Mouse (Mus musculus): ENCODE results near the gene Vps37c. TPM values are rescaled to one million over a fixed set of nuclear protein-coding genes. Genes with fewer than 3 reads are reported as not detected.

Vps37c gene
- total RNA-seq, 2 experiments from 2014 or later: 14.7 to 17.6 TPM

DNA sequence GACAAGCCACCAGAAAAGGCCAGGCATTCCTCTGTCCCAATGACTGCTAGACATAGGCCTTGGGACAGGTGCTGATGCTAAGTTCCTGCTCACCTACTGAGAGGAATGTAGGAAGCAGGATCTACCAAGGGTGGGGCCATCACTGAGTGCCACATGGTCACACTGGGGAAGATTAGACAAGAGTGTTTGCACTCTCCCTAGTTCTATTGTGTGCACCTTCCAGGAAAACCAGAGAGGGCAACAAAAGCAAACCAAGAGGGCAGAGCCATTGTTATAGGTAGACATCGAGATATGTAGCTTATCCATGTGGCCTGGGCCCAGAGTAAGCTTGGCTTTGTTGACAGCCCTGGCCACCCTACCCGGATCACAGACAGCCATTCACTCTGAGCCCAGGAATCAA is 2.8 kb upstream of the Vps37c start:
- no peak for ATAC-seq (replicated peaks; ENCODE audit: poor library complexity)

- ATAC-seq (replicated peaks; ENCODE audit: poor library complexity): no peak
Measured at GRCm38 (mm10) chr19:10689470-10690166, 1.1 kb downstream of the Vps37c start.

- no peak for ATAC-seq (replicated peaks; ENCODE audit: poor library complexity)
Measured at GRCm38 (mm10) chr19:10690336-10690735, 1.8 kb downstream of the Vps37c start.

- ATAC-seq (replicated peaks; ENCODE audit: poor library complexity): no peak
Measured at GRCm38 (mm10) chr19:10691121-10691520, 2.6 kb downstream of the Vps37c start.

- 0 out of 2 replicates have a peak, but pooled peaks have one; percentile 12 for ATAC-seq (replicated peaks; ENCODE audit: poor library complexity)
Measured at GRCm38 (mm10) chr19:10691660-10692059, 3.1 kb downstream of the Vps37c start.

- ATAC-seq (replicated peaks; ENCODE audit: poor library complexity): no peak
Measured at GRCm38 (mm10) chr19:10692361-10692760, 3.8 kb downstream of the Vps37c start.

DNA sequence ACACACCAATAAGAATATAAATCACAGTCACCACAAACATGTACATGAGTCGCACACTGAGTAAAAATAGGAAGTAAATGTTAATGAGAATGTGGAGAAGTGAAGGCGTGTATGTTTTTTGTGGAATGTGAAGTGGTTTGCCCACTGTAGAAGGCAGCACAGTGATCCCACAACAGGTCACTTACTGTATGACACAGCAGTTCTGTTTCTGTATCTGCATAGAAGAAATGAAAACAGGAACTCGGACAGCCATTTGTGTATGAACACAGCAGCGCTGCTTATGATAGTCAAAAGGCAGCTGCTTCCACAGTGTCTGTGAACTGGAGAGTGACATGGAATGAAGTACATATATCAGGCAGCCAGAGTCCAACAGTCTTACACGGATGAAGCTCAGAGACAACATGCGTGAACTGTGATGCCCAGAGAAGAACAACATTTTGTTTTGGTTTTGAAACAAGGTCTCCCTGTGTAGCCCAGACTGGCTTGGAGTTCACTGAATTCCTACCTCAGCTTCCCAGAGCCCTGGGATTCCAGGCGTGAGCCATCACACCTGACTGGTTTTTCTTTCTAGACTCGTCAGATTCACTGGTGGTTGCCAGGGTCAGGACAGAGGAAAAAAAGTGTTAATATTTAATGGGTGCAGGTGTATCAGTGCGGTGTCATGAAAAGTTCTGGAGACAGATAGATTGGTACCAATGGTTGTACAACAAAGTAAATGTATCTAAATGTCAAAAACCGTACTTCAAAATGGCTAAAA is 5.6 kb downstream of the Vps37c start:
- ATAC-seq (replicated peaks; ENCODE audit: poor library complexity): peak; percentile 59

GRCm38 (mm10) chr19:10695801-10696200 is 7.3 kb downstream of the Vps37c start:
- ATAC-seq (replicated peaks; ENCODE audit: poor library complexity): no peak

GRCm38 (mm10) chr19:10698131-10698991 is 9.8 kb downstream of the Vps37c start:
- peak; percentile 68 for ATAC-seq (replicated peaks; ENCODE audit: poor library complexity)

DNA sequence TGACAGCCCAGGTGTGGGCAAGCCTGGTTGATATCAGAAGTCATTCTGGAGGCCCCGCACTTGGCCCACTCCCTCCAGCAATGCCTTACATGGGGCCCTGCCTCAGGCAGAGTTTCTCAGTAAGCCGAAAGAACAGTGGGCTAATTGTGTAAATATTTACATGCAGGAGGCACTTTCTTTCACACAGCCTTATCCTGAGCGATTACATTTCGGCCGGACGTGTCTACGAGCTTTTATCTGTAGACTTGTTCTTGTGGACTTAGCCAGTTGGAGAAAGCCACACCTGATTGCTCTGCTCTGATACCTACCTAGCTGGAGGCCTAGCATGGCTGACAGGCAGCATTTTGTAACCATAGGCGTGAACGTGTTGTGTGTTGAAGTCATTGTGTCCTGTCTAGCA is 11.3 kb downstream of the Vps37c start:
- no peak for ATAC-seq (replicated peaks; ENCODE audit: poor library complexity)

GRCm38 (mm10) chr19:10701013-10701726 is 12.6 kb downstream of the Vps37c start:
- peak; percentile 21; the same call in 1 of the 2 replicates for ATAC-seq (replicated peaks; ENCODE audit: poor library complexity)

GRCm38 (mm10) chr19:10702125-10702524 is 13.6 kb downstream of the Vps37c start:
- no peak for ATAC-seq (replicated peaks; ENCODE audit: poor library complexity)

GRCm38 (mm10) chr19:10703470-10703869 is 14.9 kb downstream of the Vps37c start:
- ATAC-seq (replicated peaks; ENCODE audit: poor library complexity): peak; percentile 55

GRCm38 (mm10) chr19:10707087-10707875 is 18.7 kb downstream of the Vps37c start:
- ATAC-seq (replicated peaks; ENCODE audit: poor library complexity): no peak

- ATAC-seq (replicated peaks; ENCODE audit: poor library complexity): no peak
Measured at GRCm38 (mm10) chr19:10707881-10708280, 19.3 kb downstream of the Vps37c start.

DNA sequence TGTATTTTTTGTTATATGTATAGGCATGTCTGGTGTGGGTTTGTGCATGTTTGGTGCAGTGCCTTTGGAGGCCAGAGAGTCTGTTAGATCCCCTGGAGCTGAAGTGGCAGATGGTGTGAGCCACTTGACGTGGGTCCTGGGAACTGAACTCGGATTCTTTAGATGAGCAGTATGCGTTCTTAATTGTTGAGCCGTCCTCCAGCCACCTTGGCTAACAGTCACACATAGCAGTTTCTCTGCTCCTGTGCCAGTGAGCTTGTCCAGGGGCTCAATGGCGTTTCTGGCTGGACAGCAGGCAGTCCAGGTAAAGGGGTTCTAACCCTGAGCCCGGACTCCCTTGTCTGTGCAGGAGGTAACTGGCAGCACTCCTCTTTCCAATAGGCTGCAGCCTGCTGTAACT is 20.4 kb downstream of the Vps37c start:
- ATAC-seq (replicated peaks; ENCODE audit: poor library complexity): no peak

- ATAC-seq (replicated peaks; ENCODE audit: poor library complexity): peak; percentile 93
Measured at GRCm38 (mm10) chr19:10709360-10710087, 21.0 kb downstream of the Vps37c start.

DNA sequence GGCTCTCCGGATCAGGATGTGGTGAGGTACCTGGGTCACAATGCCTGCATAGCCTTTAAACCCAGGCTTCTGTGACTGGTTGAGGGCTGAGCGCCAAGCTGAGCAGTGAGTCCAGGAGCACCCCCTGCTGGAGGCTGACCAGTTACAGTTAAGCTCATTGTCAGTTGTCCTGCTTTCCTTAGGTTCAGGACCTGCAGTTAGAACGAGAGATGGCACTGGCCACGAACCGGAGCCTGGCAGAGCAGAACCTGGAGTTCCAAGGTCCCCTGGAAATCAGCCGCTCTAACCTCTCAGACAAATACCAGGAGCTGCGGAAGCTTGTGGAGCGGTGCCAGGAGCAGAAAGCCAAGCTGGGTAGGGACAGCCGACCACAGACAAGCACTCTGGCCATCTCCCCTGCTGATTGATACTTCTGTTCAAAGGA is 21.6 kb downstream of the Vps37c start:
- ATAC-seq (replicated peaks; ENCODE audit: poor library complexity): peak; percentile 74

DNA sequence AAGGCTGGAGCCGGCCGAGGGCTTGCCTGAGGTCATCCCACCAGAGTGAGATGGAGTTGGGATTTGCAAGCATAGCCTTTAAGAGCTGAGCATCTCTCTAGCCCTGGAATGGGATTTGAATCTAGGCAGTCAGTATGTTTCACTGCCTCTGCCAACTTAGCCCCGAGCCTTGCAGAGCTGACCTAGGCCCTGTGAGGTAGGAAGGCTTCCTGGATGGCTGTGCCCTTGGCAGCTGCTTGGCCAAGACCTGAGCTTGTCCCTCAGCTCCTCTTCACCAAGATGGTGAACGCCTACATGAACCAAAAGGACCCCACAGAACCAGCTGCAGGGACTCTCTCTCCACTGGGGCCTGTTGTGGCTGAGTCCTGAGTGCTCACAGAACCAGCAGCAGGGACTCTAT is 22.2 kb downstream of the Vps37c start:
- no peak for ATAC-seq (replicated peaks; ENCODE audit: poor library complexity)

Data from megakaryocyte progenitor cell, adult 5-6 weeks (primary cell).